Mouse (Mus musculus): Measurements from ENCODE around the gene Prkcz. TPM values are rescaled to one million over a fixed set of nuclear protein-coding genes. Genes with fewer than 3 reads are reported as not detected.

The Prkcz gene
- 16.3 and 17.3 TPM in 2 replicates for polyA plus RNA-seq (2012; rRNA removed)

- peak; percentile 83 for DNase-seq (ENCODE audit: low spot score)
Measured at GRCm38 (mm10) chr4:155361303-155361791, at the start of gene Prkcz. Prkcz (minus strand) TSS chr4:155361361.

- DNase-seq (ENCODE audit: low spot score): no peak
Measured at GRCm38 (mm10) chr4:155409058-155409776, 48.1 kb upstream of the Prkcz start, which contains the start of gene Cfap74. Cfap74 (plus strand) TSS chr4:155409190.

- no peak for DNase-seq (ENCODE audit: low spot score)
Measured at GRCm38 (mm10) chr4:155408695-155409057, 47.5 kb upstream of the Prkcz start.

DNA sequence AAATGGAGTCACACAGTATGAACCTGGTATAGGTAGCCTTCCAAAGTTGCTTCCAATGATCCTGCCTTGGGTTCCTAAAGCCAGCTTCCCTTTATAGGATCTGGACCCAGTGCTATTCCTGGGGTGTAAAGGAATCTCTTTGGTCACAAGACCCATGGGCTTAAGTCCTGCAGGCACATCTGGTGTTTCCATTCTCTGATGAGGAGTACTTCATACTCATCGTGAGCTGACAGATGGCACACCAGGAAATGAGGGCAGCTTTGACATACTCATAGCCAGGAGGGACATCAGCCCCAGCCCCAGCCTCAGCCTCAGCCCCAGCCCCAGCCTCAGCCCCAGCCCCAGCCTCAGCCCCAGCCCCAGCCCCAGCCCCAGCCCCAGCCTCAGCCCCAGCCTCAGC is 41.3 kb upstream of the Prkcz start:
- no peak for DNase-seq (ENCODE audit: low spot score)

- DNase-seq (ENCODE audit: low spot score): no peak
Measured at GRCm38 (mm10) chr4:155401121-155401520, 40.0 kb upstream of the Prkcz start.

- DNase-seq (ENCODE audit: low spot score): no peak
Measured at GRCm38 (mm10) chr4:155398222-155398540, 37.0 kb upstream of the Prkcz start.

- DNase-seq (ENCODE audit: low spot score): peak; percentile 32
Measured at GRCm38 (mm10) chr4:155397511-155398221, 36.5 kb upstream of the Prkcz start, which contains the start of gene Gabrd. Gabrd (minus strand) TSS chr4:155398112.

DNA sequence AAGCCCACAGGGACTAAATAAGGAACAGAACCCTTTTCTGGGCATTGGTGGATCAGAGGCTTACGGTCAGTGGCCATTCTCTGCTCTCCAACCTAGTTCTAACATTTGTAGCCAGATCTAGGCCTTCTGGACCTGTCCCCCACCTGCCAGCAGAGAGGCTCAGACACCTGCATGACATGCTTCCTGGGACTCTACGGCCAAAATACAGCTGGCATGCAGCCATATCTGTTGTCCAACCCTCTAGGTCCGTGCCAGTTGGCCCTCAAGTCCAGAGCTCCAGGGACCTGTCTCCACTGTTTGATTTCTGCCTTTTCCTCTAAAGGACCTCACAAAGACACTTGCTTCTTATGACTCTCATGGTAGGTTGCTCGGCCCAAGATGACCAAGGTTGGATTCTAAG is 35.6 kb upstream of the Prkcz start:
- DNase-seq (ENCODE audit: low spot score): no peak

DNA sequence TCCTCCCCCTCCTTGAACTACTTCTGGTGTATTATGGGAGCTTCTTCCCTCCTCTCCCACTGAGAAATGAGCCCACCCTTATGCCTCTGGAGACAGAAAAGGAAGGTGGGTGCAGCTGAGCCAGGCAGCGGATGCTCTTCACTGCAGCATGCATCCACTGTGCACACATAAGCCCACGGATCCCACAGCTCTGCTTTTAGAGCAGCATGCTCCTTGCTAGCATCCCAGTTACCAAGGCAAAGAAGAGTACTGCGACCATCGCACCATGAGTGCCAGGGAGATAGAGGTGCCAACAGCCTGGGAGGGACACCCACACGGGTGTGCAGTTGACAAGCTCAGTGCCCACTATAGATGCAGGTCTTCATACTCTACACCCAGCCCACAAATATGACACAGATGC is 34.3 kb upstream of the Prkcz start:
- no peak for DNase-seq (ENCODE audit: low spot score)

GRCm38 (mm10) chr4:155387166-155387565 is 26.0 kb upstream of the Prkcz start:
- DNase-seq (ENCODE audit: low spot score): no peak

- no peak for DNase-seq (ENCODE audit: low spot score)
Measured at GRCm38 (mm10) chr4:155383326-155383725, 22.2 kb upstream of the Prkcz start.

DNA sequence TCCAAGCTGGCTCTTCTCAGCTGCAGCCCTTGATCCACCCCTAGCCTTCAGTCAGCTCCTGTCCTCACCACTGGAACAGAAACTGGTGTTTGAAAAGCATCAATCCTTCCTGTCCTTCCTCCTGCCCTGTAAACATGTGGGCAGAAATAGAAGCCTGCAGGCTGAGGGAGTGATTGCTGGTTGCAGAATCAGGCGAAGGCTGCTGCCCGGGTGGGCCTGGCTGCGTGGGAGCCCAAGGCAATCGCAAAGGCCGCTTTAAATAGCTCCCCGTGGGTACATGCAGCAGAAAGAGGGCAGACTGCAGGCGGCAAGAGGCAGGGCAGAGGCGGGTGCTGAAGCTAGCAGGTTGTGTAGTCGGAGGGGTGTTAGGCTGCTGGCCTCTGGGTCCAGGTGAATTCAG is 21.6 kb upstream of the Prkcz start:
- no peak for DNase-seq (ENCODE audit: low spot score)

- DNase-seq (ENCODE audit: low spot score): no peak
Measured at GRCm38 (mm10) chr4:155381974-155382373, 20.8 kb upstream of the Prkcz start.

DNA sequence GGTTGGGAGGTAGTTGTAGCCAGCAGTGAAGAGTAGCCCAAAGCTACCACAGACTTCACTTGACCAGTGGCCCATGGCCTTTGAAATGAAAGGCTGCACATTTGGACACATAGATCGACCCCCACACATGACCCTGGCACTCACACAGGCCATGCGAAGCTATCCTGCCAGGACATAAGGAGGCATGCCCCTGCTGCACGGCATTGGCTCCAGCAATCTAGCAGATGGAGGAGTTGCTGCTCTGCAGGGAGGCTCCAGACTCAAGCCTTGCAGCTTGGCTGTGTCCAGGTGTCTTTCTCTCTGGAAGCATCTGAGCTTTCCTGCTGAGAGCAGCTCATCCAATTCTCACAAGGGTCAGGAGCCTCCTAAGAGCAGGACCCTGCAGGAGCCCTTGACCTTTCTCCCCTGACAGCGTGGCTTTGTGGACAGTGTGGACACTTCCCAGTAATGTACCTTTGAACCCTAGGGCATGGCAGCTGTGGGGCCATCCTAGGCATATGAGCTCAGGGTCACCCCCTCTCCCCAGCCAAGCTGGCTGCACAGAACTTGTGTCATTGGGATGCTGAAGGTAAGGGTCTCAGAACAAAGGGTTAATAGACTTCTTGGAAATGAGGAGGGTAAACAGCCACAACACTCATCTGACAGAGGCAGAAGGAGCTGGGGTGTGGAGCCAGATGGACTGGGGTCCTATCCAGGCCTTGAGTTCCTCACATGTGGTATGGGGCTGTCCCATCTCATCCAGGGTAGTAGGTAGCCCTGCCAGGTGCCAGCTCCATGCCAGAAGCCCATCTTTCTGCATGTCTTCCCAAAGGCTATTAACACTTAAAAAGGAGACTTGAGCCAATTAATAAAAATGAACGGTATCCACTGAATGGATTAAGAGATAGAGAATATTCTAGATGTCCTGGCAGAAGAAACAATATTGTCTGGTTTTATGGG is 10.9 kb upstream of the Prkcz start:
- no peak for DNase-seq (ENCODE audit: low spot score)

- DNase-seq (ENCODE audit: low spot score): no peak
Measured at GRCm38 (mm10) chr4:155370737-155371715, 9.9 kb upstream of the Prkcz start.

GRCm38 (mm10) chr4:155368684-155369083 is 7.5 kb upstream of the Prkcz start:
- DNase-seq (ENCODE audit: low spot score): peak; percentile 68

DNA sequence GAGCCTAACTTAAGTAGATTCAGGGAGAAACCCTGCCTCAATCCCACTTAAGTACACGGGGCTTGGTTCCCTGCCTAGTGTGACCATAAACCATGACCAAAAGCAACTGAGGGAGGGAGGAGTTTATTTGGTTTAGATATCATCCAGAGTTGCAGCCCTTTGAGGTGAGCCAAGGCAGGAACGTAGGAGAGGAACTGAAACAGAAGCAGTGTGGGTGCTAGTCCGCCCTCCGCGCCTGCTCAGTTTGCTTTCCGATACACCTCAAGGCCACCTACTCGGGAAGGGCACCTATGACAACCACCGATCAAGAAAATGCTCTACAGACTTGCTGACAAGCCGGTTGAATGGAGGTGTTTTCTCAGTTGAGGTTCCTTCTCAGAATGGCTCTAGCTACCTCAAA is 6.6 kb upstream of the Prkcz start:
- DNase-seq (ENCODE audit: low spot score): no peak

GRCm38 (mm10) chr4:155366784-155367183 is 5.6 kb upstream of the Prkcz start:
- no peak for DNase-seq (ENCODE audit: low spot score)

DNA sequence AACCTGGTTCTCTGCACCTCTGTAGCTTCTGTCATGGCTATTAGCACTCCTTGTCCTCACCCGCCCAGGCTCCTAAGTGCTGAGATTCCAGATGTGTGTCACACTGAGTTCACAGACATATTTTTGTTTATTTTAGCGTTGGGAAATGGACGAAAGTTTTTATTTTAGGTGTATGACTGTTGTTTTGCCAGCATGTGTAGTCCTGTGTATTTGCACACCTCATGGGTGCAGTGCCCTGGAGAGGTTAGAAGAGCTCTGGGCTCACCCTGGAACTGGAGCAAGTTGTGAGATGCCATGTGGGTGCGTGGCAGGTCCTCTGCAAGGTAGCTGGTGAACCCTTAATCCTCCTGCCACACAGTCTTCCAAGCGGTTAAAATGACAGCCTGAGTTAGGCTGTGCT is 1.3 kb upstream of the Prkcz start:
- no peak for DNase-seq (ENCODE audit: low spot score)

GRCm38 (mm10) chr4:155360856-155361255 is 305 bp downstream of the Prkcz start:
- DNase-seq (ENCODE audit: low spot score): no peak

All from urinary bladder, adult 2 months (tissue).